In genomic region chr9:74876328-74876727, GRCm38 (mm10) we compare ENCODE assay signal across 23 mouse cellular contexts. TPM values are rescaled to one million over a fixed set of nuclear protein-coding genes. Genes with fewer than 3 reads are reported as not detected.
DNase-seq lines count a peak whose midpoint lies in the region; ATAC-seq and TF ChIP-seq lines count a peak whose summit lies in the region.
"Had no signal": no experiment of that assay in that cellular context is flagged by ENCODE, and none has a peak within 500 bp of the region (broad histone marks: within the 10 kb centered on the region; RNA-seq: fewer than 3 reads in every experiment).

No protein-coding gene starts in this region.

- H3K9ac ChIP-seq in hindbrain, embryonic 11.5 days (ENCODE audit: low read depth, low read length) = no peak overlapping the region
- no peak overlapping the region for H3K9ac ChIP-seq in hindbrain, embryonic 13.5 days
- H3K9ac ChIP-seq in liver, postnatal 0 days (replicated peaks) = no peak overlapping the region
- no peak overlapping the region for H3K9ac ChIP-seq in liver, embryonic 12.5 days
- H3K9ac ChIP-seq in ES-Bruce4 (ENCODE audit: low read depth, poor library complexity, severe bottlenecking) = no peak overlapping the region
- H3K9ac ChIP-seq: embryonic facial prominence, embryonic 15.5 days; heart, embryonic 15.5 days; liver, embryonic 13.5 days had no signal

- TF ChIP-seq EP300 in liver, postnatal 0 days (IDR thresholded peaks at IDR 0.05; ENCODE audit: low read depth) = no peak
- no peak for TF ChIP-seq EP300 in ES-Bruce4 (IDR thresholded peaks at IDR 0.05; ENCODE audit: insufficient read depth, low read depth, low read length)

- no peaks in the 10 kb centered on the region for H3K27me3 ChIP-seq in hindbrain, embryonic 11.5 days (ENCODE audit: control insufficient read depth, insufficient read depth, low read length)
- H3K27me3 ChIP-seq in hindbrain, embryonic 13.5 days = peaks cover 18% of the 10 kb centered on the region
- H3K27me3 ChIP-seq in liver, postnatal 0 days (ENCODE audit: insufficient read depth, low read length) = no peaks in the 10 kb centered on the region
- 0 out of 2 replicates have a peak, but pooled peaks cover 4% of the 10 kb centered on the region for H3K27me3 ChIP-seq in liver, embryonic 12.5 days (replicated peaks)
- H3K27me3 ChIP-seq in ES-Bruce4 (ENCODE audit: control insufficient read depth, insufficient read depth, low read length, poor library complexity, severe bottlenecking) = 0 out of 2 replicates have a peak, but pooled peaks cover 1% of the 10 kb centered on the region

- no peak for TF ChIP-seq POLR2A in ES-Bruce4 (IDR thresholded peaks at IDR 0.05; ENCODE audit: insufficient read depth, low read length)

- no peak overlapping the region for H3K4me3 ChIP-seq in hindbrain, embryonic 11.5 days (ENCODE audit: low read depth, low read length)
- H3K4me3 ChIP-seq in hindbrain, embryonic 13.5 days = no peak overlapping the region
- no peak overlapping the region for H3K4me3 ChIP-seq in liver, postnatal 0 days (ENCODE audit: low read depth, low read length)
- H3K4me3 ChIP-seq in liver, embryonic 12.5 days = no peak overlapping the region
- no peak overlapping the region for H3K4me3 ChIP-seq in ES-Bruce4 (ENCODE audit: low read depth, low read length)
- H3K4me3 ChIP-seq: embryonic facial prominence, embryonic 15.5 days; forebrain, embryonic 10.5 days; heart, adult 2 months; heart, embryonic 15.5 days; liver, embryonic 13.5 days had no signal

- no peaks in the 10 kb centered on the region for H3K9me3 ChIP-seq in hindbrain, embryonic 11.5 days (ENCODE audit: control insufficient read depth, low read length)
- no peaks in the 10 kb centered on the region for H3K9me3 ChIP-seq in hindbrain, embryonic 13.5 days
- no peaks in the 10 kb centered on the region for H3K9me3 ChIP-seq in liver, postnatal 0 days (ENCODE audit: low read length)
- H3K9me3 ChIP-seq in liver, embryonic 12.5 days (replicated peaks) = no peaks in the 10 kb centered on the region
- no peaks in the 10 kb centered on the region for H3K9me3 ChIP-seq in ES-Bruce4 (replicated peaks; ENCODE audit: control insufficient read depth, insufficient read depth, low read length, poor library complexity, severe bottlenecking)
- H3K9me3 ChIP-seq: embryonic facial prominence, embryonic 15.5 days; forebrain, embryonic 10.5 days; heart, embryonic 15.5 days; liver, embryonic 13.5 days had no signal

- no peaks in the 10 kb centered on the region for H3K36me3 ChIP-seq in hindbrain, embryonic 11.5 days (ENCODE audit: control insufficient read depth, insufficient read depth, low read length)
- H3K36me3 ChIP-seq in hindbrain, embryonic 13.5 days = no peaks in the 10 kb centered on the region
- peaks cover 4% of the 10 kb centered on the region; the same call in 1 of the 2 replicates for H3K36me3 ChIP-seq in liver, postnatal 0 days (replicated peaks; ENCODE audit: insufficient read depth, low read length)
- H3K36me3 ChIP-seq in liver, embryonic 12.5 days = no peaks in the 10 kb centered on the region
- H3K36me3 ChIP-seq in ES-Bruce4 (ENCODE audit: control insufficient read depth, insufficient read depth, low read length, poor library complexity, severe bottlenecking) = no peaks in the 10 kb centered on the region
- H3K36me3 ChIP-seq: embryonic facial prominence, embryonic 15.5 days; forebrain, embryonic 10.5 days; heart, embryonic 15.5 days; liver, embryonic 13.5 days had no signal

- H3K27ac ChIP-seq in hindbrain, embryonic 11.5 days (ENCODE audit: low read depth, low read length) = no peak overlapping the region
- H3K27ac ChIP-seq in hindbrain, embryonic 13.5 days = no peak overlapping the region
- no peak overlapping the region for H3K27ac ChIP-seq in liver, postnatal 0 days (ENCODE audit: low read depth)
- no peak overlapping the region for H3K27ac ChIP-seq in liver, embryonic 12.5 days
- no peak overlapping the region for H3K27ac ChIP-seq in ES-Bruce4 (ENCODE audit: insufficient read depth, low read length)
- H3K27ac ChIP-seq: embryonic facial prominence, embryonic 15.5 days; forebrain, embryonic 10.5 days; heart, adult 2 months; heart, embryonic 15.5 days; liver, embryonic 13.5 days had no signal

- peak; percentile 31 for DNase-seq in hindbrain, embryonic 11.5 days (ENCODE audit: low spot score)
- DNase-seq in liver, postnatal 0 days = no peak
- DNase-seq in adrenal gland, postnatal 4 days (ENCODE audit: low spot score in 2 of 2) = no peak
- DNase-seq in layer of hippocampus, adult 9-11 months = no peak
- DNase-seq: adrenal gland, postnatal 14 days; cerebellum, adult 8-10 months; gastrocnemius, postnatal 10 days; heart, adult 2 months; kidney, postnatal 10 days; liver, embryonic 13.5 days; lung, postnatal 36 days had no signal

- no peaks in the 10 kb centered on the region for H3K4me1 ChIP-seq in hindbrain, embryonic 11.5 days (replicated peaks; ENCODE audit: control insufficient read depth, insufficient read depth, low read length)
- H3K4me1 ChIP-seq in hindbrain, embryonic 13.5 days (replicated peaks) = no peaks in the 10 kb centered on the region
- H3K4me1 ChIP-seq in liver, postnatal 0 days (ENCODE audit: insufficient read depth) = no peaks in the 10 kb centered on the region
- H3K4me1 ChIP-seq in liver, embryonic 12.5 days = no peaks in the 10 kb centered on the region
- H3K4me1 ChIP-seq in ES-Bruce4 (ENCODE audit: control insufficient read depth, insufficient read depth, low read length) = no peaks in the 10 kb centered on the region
- H3K4me1 ChIP-seq: embryonic facial prominence, embryonic 15.5 days; forebrain, embryonic 10.5 days; heart, embryonic 15.5 days; liver, embryonic 13.5 days had no signal

- no peak for ATAC-seq in hindbrain, embryonic 11.5 days (ENCODE audit: low FRiP score)
- ATAC-seq in hindbrain, embryonic 13.5 days (ENCODE audit: low FRiP score) = no peak
- 0 out of 2 replicates have a peak, but pooled peaks have one; percentile 21 for ATAC-seq in liver, postnatal 0 days
- no peak for ATAC-seq in liver, embryonic 12.5 days
- peak; percentile 34; the same call in 1 of the 2 replicates for ATAC-seq in megakaryocyte progenitor cell, adult 5-6 weeks (replicated peaks; ENCODE audit: poor library complexity)
- ATAC-seq: activated CD4-positive, CD25-positive, alpha-beta regulatory T cell, adult 4 months had no signal

- TF ChIP-seq CTCF in liver, postnatal 0 days (IDR thresholded peaks at IDR 0.05; ENCODE audit: low read depth) = peak; percentile 32; the same call in 1 of the 2 replicates
- TF ChIP-seq CTCF in ES-Bruce4 (IDR thresholded peaks at IDR 0.05; ENCODE audit: low read depth, low read length) = peak; percentile 10

- WGBS in hindbrain, embryonic 11.5 days = 76% methylated on average over 6 of the region's 6 CpGs
- WGBS in hindbrain, embryonic 13.5 days = 76% methylated on average over 6 of the region's 6 CpGs
- 58% methylated on average over 6 of the region's 6 CpGs for WGBS in liver, postnatal 0 days (ENCODE audit: insufficient replicate concordance)
- WGBS in liver, embryonic 12.5 days (ENCODE audit: insufficient replicate concordance) = 49% methylated on average over 6 of the region's 6 CpGs

- H3K4me2 ChIP-seq in hindbrain, embryonic 11.5 days (replicated peaks; ENCODE audit: low read depth, low read length) = no peak overlapping the region
- H3K4me2 ChIP-seq in hindbrain, embryonic 13.5 days = no peak overlapping the region
- H3K4me2 ChIP-seq in liver, postnatal 0 days (ENCODE audit: low read depth, low read length) = no peak overlapping the region
- H3K4me2 ChIP-seq in liver, embryonic 12.5 days = no peak overlapping the region
- H3K4me2 ChIP-seq: embryonic facial prominence, embryonic 15.5 days; heart, embryonic 15.5 days; liver, embryonic 13.5 days; midbrain, embryonic 11.5 days had no signal

RNA-seq across cellular contexts. Expression of gene Onecut1, which starts 14.6 kb away (rescaled TPM):
- polyA plus RNA-seq in hindbrain, embryonic 11.5 days (2014; fragmentation: Nextera tagmentation; extraction: Ambion mirVana) = 10.0 and 12.7 TPM in 2 replicates
- polyA plus RNA-seq in hindbrain, embryonic 13.5 days (2015; fragmentation: Nextera tagmentation; extraction: Ambion mirVana) = 5.5 and 7.8 TPM in 2 replicates
- polyA plus RNA-seq in liver, postnatal 0 days (2015; fragmentation: Nextera tagmentation; extraction: Ambion mirVana) = 7.5 and 9.1 TPM in 2 replicates
- 2.1 and 2.6 TPM in 2 replicates for polyA plus RNA-seq in liver, embryonic 12.5 days (2016; fragmentation: Nextera tagmentation; extraction: Ambion mirVana)
- polyA plus RNA-seq in ES-Bruce4 (2011; ENCODE audit: insufficient read depth, insufficient read length, low read depth, missing spikeins) = 0.44 TPM in 1 of 2 replicates, not detected in the other
- not detected in 2 replicates for total RNA-seq in megakaryocyte progenitor cell, adult 5-6 weeks (2015)
- not detected in 2 replicates for total RNA-seq in megakaryocyte progenitor cell, adult 5-6 weeks (2017)
- 1 to 10 TPM; 1.4 to 2.4 TPM for total RNA-seq in adrenal gland, postnatal 4 days (2021)
- total RNA-seq: common myeloid progenitor, adult 5-6 weeks; gastrocnemius, postnatal 10 days; heart, adult 2 months; hematopoietic stem cell, adult 5-6 weeks had no signal
- polyA plus RNA-seq: activated CD4-positive, CD25-positive, alpha-beta regulatory T cell, adult 4 months; heart, adult 2 months; heart, embryonic 15.5 days; urinary bladder, adult 2 months had no signal

Comparison
In these comparisons a context has a peak if more than half of its experiments do, and no peak if none do; other contexts are left out.
1. ATAC-seq: peak in liver, postnatal 0 days (single experiment) and megakaryocyte progenitor cell, adult 5-6 weeks (single experiment); none in hindbrain, embryonic 11.5 days (single experiment), hindbrain, embryonic 13.5 days (single experiment) and liver, embryonic 12.5 days (single experiment).